Mouse (Mus musculus) leukemia stem cell, adult 10-12 weeks (primary cell): ENCODE measurements around the gene Gm13697. TPM values are rescaled to one million over a fixed set of nuclear protein-coding genes. Genes with fewer than 3 reads are reported as not detected.

Experiments used
- polyA plus RNA-seq: library from polyadenylated mRNA; stranded (reverse); fragments of >175 nt; gene quantifications from 2 replicates; pipeline ENCODE4 v1.2.3, GENCODE M21; 2012; ENCODE audit warnings: low replicate concordance

Gene Gm13697
- polyA plus RNA-seq, result not detected in 2 replicates

GRCm38 (mm10) chr2:83984443-83984842 is at the start of gene Gm13697:
Gm13697 (plus strand) TSS chr2:83984743.

GRCm38 (mm10) chr2:83940931-83941361 is 43.6 kb upstream of the Gm13697 start, which contains the start of gene Zswim2:
Zswim2 (minus strand) TSS chr2:83941228.

DNA sequence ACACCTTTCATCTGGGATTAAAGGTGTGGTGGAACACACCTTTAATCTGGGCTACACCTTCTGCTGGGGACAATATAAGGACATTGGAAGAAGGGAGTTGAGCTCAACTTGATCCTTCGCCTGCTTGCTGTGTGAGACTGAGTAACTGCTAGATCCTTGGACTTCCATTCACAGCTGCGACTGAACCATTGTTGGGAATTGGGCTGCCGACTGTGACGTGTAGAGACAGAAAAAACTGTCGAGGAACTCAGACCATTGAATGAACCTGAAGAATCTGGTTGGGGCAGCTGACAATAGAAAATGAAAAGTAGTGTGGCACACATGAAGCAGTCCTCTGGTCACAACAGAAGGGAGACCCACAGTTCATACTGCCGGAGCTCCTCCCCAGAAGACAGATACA is 29.1 kb upstream of the Gm13697 start, which contains the start of gene Gm13698:
TSS of gene Gm13698 (plus strand) at position 301 of the 400 bp plus-strand sequence.

DNA sequence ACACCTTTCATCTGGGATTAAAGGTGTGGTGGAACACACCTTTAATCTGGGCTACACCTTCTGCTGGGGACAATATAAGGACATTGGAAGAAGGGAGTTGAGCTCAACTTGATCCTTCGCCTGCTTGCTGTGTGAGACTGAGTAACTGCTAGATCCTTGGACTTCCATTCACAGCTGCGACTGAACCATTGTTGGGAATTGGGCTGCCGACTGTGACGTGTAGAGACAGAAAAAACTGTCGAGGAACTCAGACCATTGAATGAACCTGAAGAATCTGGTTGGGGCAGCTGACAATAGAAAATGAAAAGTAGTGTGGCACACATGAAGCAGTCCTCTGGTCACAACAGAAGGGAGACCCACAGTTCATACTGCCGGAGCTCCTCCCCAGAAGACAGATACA is 23.3 kb upstream of the Gm13697 start, which contains the start of gene Gm13693:
TSS of gene Gm13693 (plus strand) at position 301 of the 400 bp plus-strand sequence.

GRCm38 (mm10) chr2:83967013-83967412 is 17.5 kb upstream of the Gm13697 start, which contains the start of gene Gm13695:
Gm13695 (plus strand) TSS chr2:83967313.

DNA sequence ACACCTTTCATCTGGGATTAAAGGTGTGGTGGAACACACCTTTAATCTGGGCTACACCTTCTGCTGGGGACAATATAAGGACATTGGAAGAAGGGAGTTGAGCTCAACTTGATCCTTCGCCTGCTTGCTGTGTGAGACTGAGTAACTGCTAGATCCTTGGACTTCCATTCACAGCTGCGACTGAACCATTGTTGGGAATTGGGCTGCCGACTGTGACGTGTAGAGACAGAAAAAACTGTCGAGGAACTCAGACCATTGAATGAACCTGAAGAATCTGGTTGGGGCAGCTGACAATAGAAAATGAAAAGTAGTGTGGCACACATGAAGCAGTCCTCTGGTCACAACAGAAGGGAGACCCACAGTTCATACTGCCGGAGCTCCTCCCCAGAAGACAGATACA is 11.7 kb upstream of the Gm13697 start, which contains the start of gene Gm13696:
TSS of gene Gm13696 (plus strand) at position 301 of the 400 bp plus-strand sequence.

DNA sequence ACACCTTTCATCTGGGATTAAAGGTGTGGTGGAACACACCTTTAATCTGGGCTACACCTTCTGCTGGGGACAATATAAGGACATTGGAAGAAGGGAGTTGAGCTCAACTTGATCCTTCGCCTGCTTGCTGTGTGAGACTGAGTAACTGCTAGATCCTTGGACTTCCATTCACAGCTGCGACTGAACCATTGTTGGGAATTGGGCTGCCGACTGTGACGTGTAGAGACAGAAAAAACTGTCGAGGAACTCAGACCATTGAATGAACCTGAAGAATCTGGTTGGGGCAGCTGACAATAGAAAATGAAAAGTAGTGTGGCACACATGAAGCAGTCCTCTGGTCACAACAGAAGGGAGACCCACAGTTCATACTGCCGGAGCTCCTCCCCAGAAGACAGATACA is 5.9 kb upstream of the Gm13697 start, which contains the start of gene Gm13694:
TSS of gene Gm13694 (plus strand) at position 301 of the 400 bp plus-strand sequence.

DNA sequence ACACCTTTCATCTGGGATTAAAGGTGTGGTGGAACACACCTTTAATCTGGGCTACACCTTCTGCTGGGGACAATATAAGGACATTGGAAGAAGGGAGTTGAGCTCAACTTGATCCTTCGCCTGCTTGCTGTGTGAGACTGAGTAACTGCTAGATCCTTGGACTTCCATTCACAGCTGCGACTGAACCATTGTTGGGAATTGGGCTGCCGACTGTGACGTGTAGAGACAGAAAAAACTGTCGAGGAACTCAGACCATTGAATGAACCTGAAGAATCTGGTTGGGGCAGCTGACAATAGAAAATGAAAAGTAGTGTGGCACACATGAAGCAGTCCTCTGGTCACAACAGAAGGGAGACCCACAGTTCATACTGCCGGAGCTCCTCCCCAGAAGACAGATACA is 5.7 kb downstream of the Gm13697 start, which contains the start of gene Gm13691:
TSS of gene Gm13691 (plus strand) at position 301 of the 400 bp plus-strand sequence.

Other genes with a start within 250 kb of the Gm13697 start
- gene Fam171b, start 172.1 kb upstream of the Gm13697 start, polyA plus RNA-seq, result 0.03 TPM in 1 of 2 replicates, not detected in the other
- gene Zswim2, start 43.5 kb upstream of the Gm13697 start, polyA plus RNA-seq, result not detected in 2 replicates
- gene Gm13698, start 29.1 kb upstream of the Gm13697 start, polyA plus RNA-seq, result not detected in 2 replicates
- not detected in 2 replicates for gene Gm13693, start 23.2 kb upstream of the Gm13697 start, polyA plus RNA-seq
- gene Gm13695, start 17.4 kb upstream of the Gm13697 start, polyA plus RNA-seq, result not detected in 2 replicates
- gene Gm13696, start 11.6 kb upstream of the Gm13697 start, polyA plus RNA-seq, result not detected in 2 replicates
- gene Gm13694, start 5.8 kb upstream of the Gm13697 start, polyA plus RNA-seq, result not detected in 2 replicates
- gene Gm13691, start 5.8 kb downstream of the Gm13697 start, polyA plus RNA-seq, result not detected in 2 replicates